Mouse (Mus musculus) cortical plate, adult 2 months (tissue): ENCODE results near the gene Ces2a.

Experiments
- CTCF ChIP-seq: fragments of 200-500 bp; IDR thresholded peaks from 2 replicates; pipeline ENCODE4 v1.5.1; 2011; ENCODE audit warnings: mild to moderate bottlenecking, control low read depth, low read length; ENCODE audit not compliant: insufficient read depth; ENCODE audit errors: extremely low read depth
- POLR2A ChIP-seq: fragments of 200-500 bp; IDR thresholded peaks from 2 replicates; pipeline ENCODE4 v1.6.1; 2011; ENCODE audit warnings: mild to moderate bottlenecking, low read length, control low read depth; ENCODE audit not compliant: insufficient read depth; ENCODE audit errors: extremely low read depth

- TF ChIP-seq CTCF, result no peak
- TF ChIP-seq POLR2A, result no peak
These were observed 23.8 kb downstream of the Ces2a start for GRCm38 (mm10) chr8:104757621-104758020.
